Mouse (Mus musculus): Measurements from ENCODE around the gene Calml3.
"Not testable (repeated sequence)": the region's sequence is repeated elsewhere in the genome, so short reads cannot be mapped to it uniquely, and the experiment has no call there.

Gene Calml3

DNA sequence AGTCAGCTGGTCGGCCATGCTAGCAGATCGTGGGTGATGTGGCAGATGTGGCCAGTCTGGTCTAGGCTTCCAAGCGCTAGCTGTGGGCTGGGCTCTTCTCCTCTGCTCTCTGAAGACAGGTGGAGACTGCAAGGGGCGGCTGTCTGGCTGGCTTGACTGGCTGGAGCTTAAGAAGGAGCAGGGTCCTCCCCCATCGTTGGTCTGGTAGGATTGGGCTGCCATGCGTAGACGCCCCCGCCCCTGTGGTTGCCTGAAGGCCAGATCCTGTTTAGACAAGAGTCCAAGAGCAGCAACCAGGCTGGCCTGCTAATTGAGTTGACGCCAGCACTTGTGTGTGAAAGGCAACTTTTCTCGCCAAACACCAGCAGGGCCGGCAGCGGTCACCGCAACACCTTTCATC is at the start of gene Calml3:
Gene Calml3 (minus strand): TSS at position 131 of the 400 bp plus-strand sequence.
- no peak for DNase-seq

GRCm38 (mm10) chr13:3850330-3850729 is 46.2 kb upstream of the Calml3 start:
- no peak for DNase-seq

- not testable (repeated sequence) for DNase-seq
Measured at GRCm38 (mm10) chr13:3840662-3841061, 36.5 kb upstream of the Calml3 start.

- DNase-seq: not testable (repeated sequence)
Measured at GRCm38 (mm10) chr13:3837312-3837807, 33.2 kb upstream of the Calml3 start, which contains the start of gene Calm4. TSS of gene Calm4 (plus strand) at chr13:3837757.

DNA sequence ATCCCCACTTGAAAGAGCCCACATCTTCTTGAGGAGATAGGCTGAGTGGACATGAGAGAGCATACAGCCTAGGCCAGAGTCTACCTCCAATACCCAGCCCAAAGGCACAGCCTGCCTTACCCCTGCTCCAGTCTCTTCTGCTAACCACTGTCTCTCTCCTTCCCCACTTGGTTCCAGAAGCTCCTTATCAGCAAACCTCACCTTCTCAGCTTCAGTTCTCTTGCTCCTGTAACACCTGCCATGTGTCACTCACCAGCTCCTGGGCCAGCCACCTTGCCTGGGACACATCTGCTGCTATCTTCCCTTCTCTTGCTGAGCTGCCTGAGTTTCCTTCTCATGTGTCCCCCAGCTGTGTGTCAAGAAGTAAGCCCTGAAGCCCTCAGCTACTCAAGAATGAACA is 29.5 kb upstream of the Calml3 start:
- DNase-seq: not testable (repeated sequence)

- DNase-seq: no peak
Measured at GRCm38 (mm10) chr13:3832450-3832849, 28.3 kb upstream of the Calml3 start.

GRCm38 (mm10) chr13:3831994-3832393 is 27.9 kb upstream of the Calml3 start:
- DNase-seq: no peak

DNA sequence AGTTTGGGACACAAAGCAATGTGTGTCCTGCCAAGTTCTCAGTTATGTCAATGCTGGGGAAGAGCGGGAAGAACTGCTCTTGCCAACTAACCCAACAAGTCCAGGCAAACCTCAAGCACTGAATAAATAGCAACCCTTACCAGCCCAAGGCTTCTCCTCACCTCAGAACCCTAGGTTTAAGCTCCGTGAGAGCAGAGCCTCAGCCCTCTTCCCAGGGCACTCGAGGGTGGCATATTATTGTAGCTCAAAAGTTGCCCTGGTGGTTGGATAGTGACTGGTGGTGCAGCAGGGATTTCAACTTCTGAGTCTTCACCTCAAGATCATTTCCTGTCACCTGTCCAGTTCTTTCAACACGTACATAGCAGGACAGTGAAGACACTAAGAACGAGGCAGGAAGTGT is 27.4 kb upstream of the Calml3 start:
- DNase-seq: no peak

DNA sequence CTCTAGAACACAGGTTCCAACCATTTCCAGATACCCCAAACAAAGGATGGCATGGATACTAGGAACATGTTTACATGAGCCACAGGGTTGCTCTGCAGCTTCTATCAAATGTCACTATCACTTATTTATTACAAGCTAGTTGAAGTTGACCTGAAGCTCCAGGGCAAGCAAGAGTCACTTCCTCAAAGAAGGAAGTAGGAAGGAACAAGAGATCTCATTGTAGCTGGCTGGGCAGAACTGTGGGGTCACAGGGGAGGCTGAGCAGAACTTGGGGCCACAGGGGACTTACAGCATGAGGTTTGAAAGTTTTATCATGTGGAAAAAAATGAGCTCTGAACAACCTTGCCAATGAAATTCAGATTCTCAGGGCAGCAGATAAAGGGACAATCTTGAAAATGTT is 21.6 kb upstream of the Calml3 start:
- DNase-seq: no peak

DNA sequence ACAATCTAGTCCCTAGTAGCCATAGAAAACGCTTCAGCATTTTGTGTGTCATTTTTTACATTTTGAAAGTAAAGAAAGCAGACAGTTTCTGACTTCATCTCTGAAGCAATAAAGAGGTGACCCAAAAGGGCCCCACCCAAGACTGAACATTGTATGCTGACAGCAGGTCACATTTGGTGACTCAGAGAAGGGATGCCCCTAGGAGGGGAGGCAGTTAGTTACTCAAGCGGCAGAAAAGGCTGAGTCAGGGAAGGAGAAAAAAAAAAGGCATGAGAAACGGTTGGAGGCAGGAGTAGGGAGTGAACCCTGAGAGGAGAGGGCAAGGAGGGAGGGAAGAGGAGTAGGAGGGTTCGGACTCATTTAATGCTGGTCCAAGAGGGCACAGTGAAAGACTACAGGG is 18.0 kb upstream of the Calml3 start:
- DNase-seq: no peak

GRCm38 (mm10) chr13:3818740-3819076 is 14.6 kb upstream of the Calml3 start:
- DNase-seq: no peak

- no peak for DNase-seq
Measured at GRCm38 (mm10) chr13:3818012-3818739, 14.1 kb upstream of the Calml3 start.

- no peak for DNase-seq
Measured at GRCm38 (mm10) chr13:3807131-3807827, 3.2 kb upstream of the Calml3 start.

GRCm38 (mm10) chr13:3805638-3806037 is 1.5 kb upstream of the Calml3 start:
- DNase-seq: no peak

DNA sequence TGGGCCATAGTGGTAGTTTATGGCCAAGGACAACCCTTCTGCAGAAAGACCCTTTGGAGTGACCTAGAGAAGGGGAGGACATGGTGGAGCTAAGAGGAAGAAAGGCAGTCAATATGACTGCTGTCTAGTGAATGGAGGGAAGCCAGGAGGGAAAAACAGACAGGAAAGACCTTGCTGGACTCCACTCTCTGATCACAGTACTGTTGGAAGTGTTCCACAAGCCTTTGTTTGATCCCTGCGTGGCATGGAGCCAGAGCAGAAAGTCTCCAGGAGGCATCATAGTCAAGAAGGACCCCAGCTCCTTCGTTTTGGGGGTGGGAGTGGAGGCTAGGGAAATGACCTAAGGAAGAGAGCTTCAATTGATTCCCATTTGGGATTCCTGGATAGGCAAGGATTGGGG is 1.0 kb upstream of the Calml3 start:
- no peak for DNase-seq

- DNase-seq: no peak
Measured at GRCm38 (mm10) chr13:3799386-3799785, 4.7 kb downstream of the Calml3 start.

GRCm38 (mm10) chr13:3798751-3799150 is 5.4 kb downstream of the Calml3 start:
- DNase-seq: no peak

GRCm38 (mm10) chr13:3796649-3797048 is 7.5 kb downstream of the Calml3 start:
- DNase-seq: no peak

DNA sequence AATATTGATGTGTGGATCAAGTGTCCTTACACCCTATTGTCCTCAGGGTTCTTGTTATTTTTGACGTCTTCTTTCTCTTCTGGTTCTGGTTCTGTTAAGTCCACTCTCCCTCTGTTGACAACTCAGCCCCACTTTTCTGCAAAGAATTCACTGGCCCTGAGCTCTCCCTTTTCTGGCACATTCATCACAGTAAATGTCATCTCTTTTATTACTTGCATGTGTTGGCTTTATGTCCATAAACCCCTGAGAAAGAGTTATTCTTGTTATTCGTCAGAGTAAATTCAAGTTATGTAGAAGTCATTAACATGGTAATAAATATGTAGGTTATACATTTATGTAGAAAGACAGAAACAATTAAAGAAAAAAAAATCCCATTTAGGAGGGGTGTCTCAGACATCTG is 14.6 kb downstream of the Calml3 start:
- DNase-seq: no peak

DNA sequence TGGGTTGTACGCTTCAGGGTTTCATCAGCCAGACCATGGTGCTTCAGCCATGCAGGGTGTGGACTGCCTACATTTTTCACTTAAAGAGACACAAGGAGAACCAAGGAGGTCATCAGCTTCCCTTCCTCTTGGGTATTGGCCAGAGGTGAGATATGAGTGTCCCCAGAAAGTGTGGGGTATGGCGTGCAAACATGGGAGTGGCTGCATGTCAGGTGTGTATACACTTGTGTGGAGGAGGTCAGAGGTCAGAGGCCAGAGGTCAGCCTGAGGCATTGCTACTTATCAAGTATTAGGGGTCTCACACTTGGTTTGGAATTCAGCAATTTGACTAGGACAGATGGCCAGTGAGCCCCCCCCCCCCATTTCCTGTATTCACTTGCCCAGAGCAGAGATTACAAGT is 15.5 kb downstream of the Calml3 start:
- no peak for DNase-seq

DNA sequence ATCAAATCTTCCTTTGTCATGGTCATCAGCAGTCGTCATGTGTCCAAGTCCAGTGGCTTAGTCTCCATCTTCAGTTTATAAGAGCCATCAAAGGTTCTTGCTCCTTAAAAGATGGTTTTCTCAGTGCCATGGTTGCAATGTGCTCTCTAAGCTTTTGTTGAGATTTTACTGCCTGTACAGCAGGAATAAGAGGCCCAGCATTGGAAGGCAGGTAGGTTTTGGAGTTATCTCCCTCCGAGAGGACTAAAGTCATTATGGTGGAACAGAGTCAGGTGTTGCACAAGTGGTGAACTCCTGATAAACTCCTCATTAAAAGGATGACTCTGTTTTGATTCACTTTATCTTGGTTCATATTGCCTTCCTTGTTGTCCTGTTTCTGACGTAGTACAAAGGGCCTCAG is 16.5 kb downstream of the Calml3 start:
- no peak for DNase-seq

GRCm38 (mm10) chr13:3787102-3787501 is 17.0 kb downstream of the Calml3 start:
- DNase-seq: no peak

DNA sequence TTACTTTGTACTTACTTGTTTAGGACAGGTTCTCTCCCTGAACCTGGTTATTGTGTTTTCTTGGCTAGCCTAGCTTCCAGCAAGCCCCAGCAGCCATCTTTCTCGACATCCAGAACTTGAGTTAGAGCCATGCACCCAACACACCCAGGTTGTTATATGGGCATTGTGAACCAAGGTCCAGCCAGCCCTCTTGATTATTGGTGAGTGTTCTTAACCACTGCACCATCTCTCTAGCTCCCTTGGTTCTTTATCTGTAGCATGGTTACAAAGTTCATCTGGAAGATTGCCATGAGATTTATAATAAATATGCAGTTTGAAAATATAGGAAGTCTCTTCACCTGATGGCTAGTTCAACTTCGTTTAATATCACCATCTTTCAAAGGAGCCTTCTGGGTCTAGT is 20.5 kb downstream of the Calml3 start:
- DNase-seq: no peak

DNA sequence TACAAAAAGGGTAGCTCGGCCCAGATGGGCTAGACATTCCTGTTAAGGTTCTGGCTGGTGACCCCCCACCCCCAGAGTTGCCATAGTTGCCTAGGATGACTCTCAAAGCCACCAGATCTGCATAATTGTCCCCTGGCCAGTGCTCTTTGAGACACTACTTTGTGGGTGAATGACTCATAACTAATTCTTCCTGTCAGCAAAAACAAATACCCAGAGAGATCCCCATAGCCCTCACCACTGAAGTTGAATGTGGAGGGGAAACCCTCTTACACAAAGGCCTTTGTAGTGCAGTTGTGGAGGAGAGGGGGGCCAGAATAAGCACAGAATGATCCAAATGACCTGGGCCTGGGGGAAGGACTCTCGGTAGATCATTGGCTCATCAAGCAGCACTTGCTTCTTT is 21.6 kb downstream of the Calml3 start:
- no peak for DNase-seq

All from right cerebral cortex, adult 18-20 months (tissue).